Mouse (Mus musculus): Measurements from ENCODE around the gene Nxf2. TPM values are rescaled to one million over a fixed set of nuclear protein-coding genes. Genes with fewer than 3 reads are reported as not detected.
A peak's percentile ranks its signal among the peaks of the same experiment; 100 is the strongest.

Nxf2 gene
- polyA plus RNA-seq (2015; fragmentation: Nextera tagmentation; extraction: Ambion mirVana): 0.62 and 0.84 TPM in 2 replicates

DNA sequence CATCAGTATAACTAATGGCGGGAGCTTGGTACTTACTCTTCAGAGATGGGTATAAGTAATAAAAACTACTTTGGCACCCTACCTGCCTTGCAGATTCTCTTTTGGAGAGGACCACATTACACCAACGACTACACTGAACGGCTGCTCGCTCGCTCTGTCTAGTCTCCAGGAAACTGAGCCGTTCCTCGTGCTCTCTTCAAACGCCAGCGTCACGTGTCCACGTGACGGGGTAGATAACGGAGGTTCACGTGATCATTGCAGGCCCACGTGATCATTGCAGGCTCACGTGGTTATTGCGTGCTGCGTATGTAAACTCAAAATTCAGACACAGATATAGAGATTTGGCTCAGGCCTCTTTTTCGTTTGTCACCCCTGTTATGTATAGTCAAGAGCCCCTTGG is at the start of gene Nxf2:
Nxf2 (minus strand) TSS at position 209 of the 400 bp plus-strand sequence.
- 91% methylated on average over 19 of the region's 19 CpGs for WGBS
- peak within 1 kb of the TSS; percentile 46 for H3K4me2 ChIP-seq (replicated peaks)
- peak within 1 kb of the TSS; percentile 34 for H3K4me3 ChIP-seq (replicated peaks)
- ATAC-seq (ENCODE audit: insufficient number of reproducible peaks, low FRiP score, low TSS enrichment, low read depth): no peak
- H3K36me3 ChIP-seq: no peaks in the 10 kb centered on the region
- no peaks in the 10 kb centered on the region for H3K9me3 ChIP-seq (replicated peaks)
- peaks cover 3% of the 10 kb centered on the region; the same call in 1 of the 2 replicates for H3K27me3 ChIP-seq
- H3K4me1 ChIP-seq: no peaks in the 10 kb centered on the region
- no peak within 1 kb of the TSS for H3K9ac ChIP-seq
- no peak within 1 kb of the TSS for H3K27ac ChIP-seq (replicated peaks)

DNA sequence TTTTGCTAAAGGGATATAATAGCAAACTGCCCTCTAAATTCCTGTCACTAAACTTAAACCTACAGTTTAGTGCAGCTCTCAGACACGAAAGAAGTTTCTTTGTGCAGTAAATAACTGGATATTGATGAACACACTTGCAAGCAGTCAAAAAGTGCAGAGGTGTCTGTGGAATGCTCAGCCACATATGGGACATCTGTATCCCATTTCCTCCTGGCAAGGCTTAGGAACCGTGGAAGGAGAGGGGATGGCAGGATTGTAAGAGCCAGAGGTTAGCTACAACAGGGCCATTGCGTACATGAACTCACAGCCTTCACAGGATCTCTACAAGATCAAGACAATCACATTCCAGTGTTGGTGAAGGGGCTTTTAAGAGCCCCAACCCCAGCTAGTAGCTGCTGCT is 46.8 kb upstream of the Nxf2 start:
- Histone ChIP-seq H3K4me2 (replicated peaks) (no peak overlapping the region), H3K27ac (replicated peaks) (0 out of 2 replicates have a peak overlapping the region, but pooled peaks have one; percentile 17), H3K9ac (no peak overlapping the region), H3K4me3 (replicated peaks) (no peak overlapping the region), H3K27me3 (no peaks in the 10 kb centered on the region), H3K36me3 (no peaks in the 10 kb centered on the region), H3K4me1 (no peaks in the 10 kb centered on the region), H3K9me3 (replicated peaks) (no peaks in the 10 kb centered on the region)
- 31% methylated on average over 3 of the region's 3 CpGs for WGBS
- no peak for ATAC-seq (ENCODE audit: insufficient number of reproducible peaks, low FRiP score, low TSS enrichment, low read depth)

DNA sequence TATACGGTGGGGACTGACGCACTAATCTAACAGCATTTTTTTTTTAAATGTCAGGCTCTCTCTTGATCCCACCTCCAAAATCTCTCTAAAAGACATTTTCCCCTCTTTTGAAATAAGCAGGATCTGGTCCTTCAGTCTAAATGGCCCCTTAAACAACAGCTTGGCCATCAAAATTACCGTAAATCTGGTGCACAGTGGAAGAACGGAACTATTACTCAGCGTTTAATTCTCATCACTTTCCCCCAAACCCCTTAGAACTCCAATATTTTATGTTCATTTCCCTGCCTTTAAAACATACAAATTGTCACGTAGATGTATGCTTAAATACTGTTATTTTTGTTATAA is 44.9 kb upstream of the Nxf2 start:
- no peak overlapping the region for H3K9ac ChIP-seq
- ATAC-seq (ENCODE audit: insufficient number of reproducible peaks, low FRiP score, low TSS enrichment, low read depth): no peak
- peak overlapping the region; percentile 38 for H3K4me2 ChIP-seq (replicated peaks)
- H3K9me3 ChIP-seq (replicated peaks): no peaks in the 10 kb centered on the region
- WGBS: 36% methylated on average over 6 of the region's 6 CpGs
- no peaks in the 10 kb centered on the region for H3K27me3 ChIP-seq
- no peaks in the 10 kb centered on the region for H3K36me3 ChIP-seq
- no peak overlapping the region for H3K27ac ChIP-seq (replicated peaks)
- H3K4me1 ChIP-seq: no peaks in the 10 kb centered on the region
- peak overlapping the region; percentile 59 for H3K4me3 ChIP-seq (replicated peaks)

DNA sequence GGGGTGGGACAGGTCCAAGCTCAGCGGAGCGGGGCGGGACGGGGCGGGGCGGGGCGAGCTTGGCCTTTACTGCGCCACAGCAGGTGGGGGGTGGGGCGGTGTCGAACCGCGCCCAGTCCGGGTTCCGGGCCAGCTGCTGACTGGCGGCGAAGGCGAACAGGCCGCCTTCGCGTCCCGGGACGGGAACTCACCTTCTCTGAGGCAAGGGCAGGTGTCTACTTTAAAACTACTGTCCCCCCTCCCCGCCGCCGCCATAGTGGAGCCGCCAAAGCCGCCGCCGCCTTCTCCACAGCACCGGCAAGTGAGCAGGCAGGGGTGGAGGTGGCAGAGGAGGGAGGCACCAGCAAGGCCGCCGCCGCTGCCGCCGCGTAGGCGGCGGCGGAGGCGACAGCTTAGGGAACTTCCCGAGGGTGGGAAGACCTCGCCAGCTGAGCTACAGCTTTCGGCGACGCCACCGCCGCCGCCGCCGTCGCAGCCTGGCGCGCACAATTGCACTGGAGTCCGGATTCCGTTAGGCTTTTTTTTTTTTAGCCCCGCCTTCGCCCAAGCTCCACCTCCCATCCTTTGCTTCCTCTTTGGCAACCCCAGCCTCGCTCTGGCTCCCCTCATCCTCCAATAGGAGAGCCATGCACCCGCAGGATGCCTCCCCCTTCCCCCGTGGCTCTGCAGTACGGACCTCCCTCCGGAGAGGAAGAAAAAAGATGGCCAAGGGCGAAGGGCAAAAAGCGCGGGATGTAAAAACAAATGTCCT is 44.3 kb upstream of the Nxf2 start, which contains the start of gene Zmat1:
Zmat1 (minus strand) TSS at position 490 of the 751 bp plus-strand sequence.
- Histone ChIP-seq H3K36me3 (no peaks in the 10 kb centered on the region), H3K4me3 (replicated peaks) (peak within 1 kb of the TSS; percentile 59), H3K4me2 (replicated peaks) (peak within 1 kb of the TSS; percentile 38), H3K9ac (peak within 1 kb of the TSS; percentile 53; the same call in 1 of the 2 replicates), H3K4me1 (no peaks in the 10 kb centered on the region), H3K27ac (replicated peaks) (peak within 1 kb of the TSS; percentile 91), H3K27me3 (no peaks in the 10 kb centered on the region), H3K9me3 (replicated peaks) (no peaks in the 10 kb centered on the region)
- ATAC-seq (ENCODE audit: insufficient number of reproducible peaks, low FRiP score, low TSS enrichment, low read depth): peak; percentile 98
- WGBS: 19% methylated on average over 60 of the region's 65 CpGs

DNA sequence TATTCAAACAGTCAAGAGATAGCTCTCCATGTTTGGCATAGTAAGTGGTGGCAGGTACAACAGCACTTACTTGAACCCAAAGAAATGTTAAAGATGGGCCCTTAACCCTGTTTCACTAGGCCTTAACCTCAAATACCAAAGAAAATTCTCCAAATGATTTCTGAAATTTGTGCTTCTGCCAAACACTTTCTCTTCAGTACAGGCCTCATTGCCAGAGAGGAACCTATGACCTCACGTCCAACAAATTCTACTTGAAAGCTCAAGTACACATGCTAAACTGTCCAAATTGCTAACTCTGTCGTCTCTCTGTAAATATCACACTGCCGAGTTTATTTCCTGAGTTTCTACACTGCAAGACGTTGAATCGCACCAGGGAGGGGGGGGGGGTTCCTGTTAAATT is 43.5 kb upstream of the Nxf2 start:
- WGBS: 24% methylated on average over 5 of the region's 5 CpGs
- ATAC-seq (ENCODE audit: insufficient number of reproducible peaks, low FRiP score, low TSS enrichment, low read depth): no peak

DNA sequence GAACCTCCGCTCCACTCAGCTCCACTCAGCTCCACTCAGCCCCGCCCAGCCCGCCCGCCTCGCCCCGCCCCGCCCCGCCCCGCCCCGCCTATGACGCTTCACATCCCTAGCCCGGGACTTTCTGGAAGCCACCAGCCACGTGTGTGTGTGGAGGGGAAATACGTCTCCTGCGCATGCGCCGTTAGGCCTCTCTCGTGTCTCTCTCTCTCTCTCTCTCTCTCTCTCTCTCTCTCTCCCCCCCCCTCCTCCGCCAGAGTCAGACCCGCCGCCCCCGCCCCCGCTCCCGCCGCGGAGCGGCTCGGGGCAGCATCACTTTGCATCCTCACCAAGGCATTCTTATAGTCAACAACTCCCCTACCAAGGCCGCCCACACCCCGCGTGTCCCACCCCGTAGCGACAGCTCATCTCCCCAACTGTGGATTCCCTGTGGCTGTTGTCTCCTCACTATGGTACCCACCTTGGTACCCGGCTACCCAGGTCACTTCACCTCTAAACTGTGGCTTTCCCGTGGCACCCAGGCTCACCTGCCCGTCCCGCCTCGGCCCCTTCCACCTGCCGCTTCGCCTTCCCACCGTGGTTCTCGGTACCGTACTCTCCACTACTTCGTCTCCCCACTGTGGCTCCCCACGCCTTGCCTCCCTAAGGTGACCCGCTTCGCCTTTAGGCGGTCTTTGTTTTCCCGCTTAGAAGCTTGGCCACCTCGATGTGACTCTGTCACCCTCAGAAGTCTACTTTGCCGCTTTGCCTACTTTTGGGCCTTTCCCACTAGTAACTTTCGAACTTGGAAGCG is 1.1 kb downstream of the Nxf2 start:
- peak overlapping the region; percentile 34 for H3K4me3 ChIP-seq (replicated peaks)
- peak; percentile 80 for ATAC-seq (ENCODE audit: insufficient number of reproducible peaks, low FRiP score, low TSS enrichment, low read depth)
- peak overlapping the region; percentile 46 for H3K4me2 ChIP-seq (replicated peaks)
- no peaks in the 10 kb centered on the region for H3K9me3 ChIP-seq (replicated peaks)
- H3K27ac ChIP-seq (replicated peaks): no peak overlapping the region
- no peak overlapping the region for H3K9ac ChIP-seq
- WGBS: 54% methylated on average over 36 of the region's 53 CpGs
- no peaks in the 10 kb centered on the region for H3K36me3 ChIP-seq
- H3K4me1 ChIP-seq: no peaks in the 10 kb centered on the region
- 0 out of 2 replicates have a peak, but pooled peaks cover 3% of the 10 kb centered on the region for H3K27me3 ChIP-seq

More for the DNA sequence above, 43.5 kb upstream of the Nxf2 start:
- Histone ChIP-seq H3K4me1 (no peaks in the 10 kb centered on the region), H3K4me2 (replicated peaks) (peak overlapping the region; percentile 38), H3K9me3 (replicated peaks) (no peaks in the 10 kb centered on the region), H3K9ac (no peak overlapping the region), H3K36me3 (no peaks in the 10 kb centered on the region), H3K27me3 (no peaks in the 10 kb centered on the region), H3K27ac (replicated peaks) (no peak overlapping the region), H3K4me3 (replicated peaks) (peak overlapping the region; percentile 59)

DNA sequence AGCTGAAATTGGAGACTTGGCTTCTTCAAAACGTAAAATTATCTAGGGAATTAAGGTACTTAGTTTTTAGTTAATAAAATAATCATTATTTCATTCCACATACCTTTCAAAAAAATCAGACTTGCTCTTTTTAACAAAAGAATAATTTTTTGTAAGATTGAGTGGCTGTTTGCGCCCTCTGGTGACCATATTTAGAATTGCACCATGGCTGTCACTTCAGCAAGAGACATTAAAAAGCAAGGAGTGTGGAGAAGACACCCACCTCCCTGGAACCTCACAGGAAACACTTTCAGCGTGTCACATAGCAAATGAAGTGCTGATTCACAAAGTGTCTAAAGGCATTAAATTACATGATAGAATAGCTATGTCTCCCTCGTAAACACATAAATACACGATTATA is 34.2 kb downstream of the Nxf2 start:
- H3K9ac ChIP-seq: no peak overlapping the region
- no peak for ATAC-seq (ENCODE audit: insufficient number of reproducible peaks, low FRiP score, low TSS enrichment, low read depth)
- no peaks in the 10 kb centered on the region for H3K9me3 ChIP-seq (replicated peaks)
- H3K4me3 ChIP-seq (replicated peaks): no peak overlapping the region
- no peaks in the 10 kb centered on the region for H3K4me1 ChIP-seq
- 33% methylated on average over 5 of the region's 5 CpGs for WGBS
- H3K4me2 ChIP-seq (replicated peaks): no peak overlapping the region
- H3K27ac ChIP-seq (replicated peaks): no peak overlapping the region
- 0 out of 2 replicates have a peak, but pooled peaks cover 2% of the 10 kb centered on the region for H3K27me3 ChIP-seq
- no peaks in the 10 kb centered on the region for H3K36me3 ChIP-seq

DNA sequence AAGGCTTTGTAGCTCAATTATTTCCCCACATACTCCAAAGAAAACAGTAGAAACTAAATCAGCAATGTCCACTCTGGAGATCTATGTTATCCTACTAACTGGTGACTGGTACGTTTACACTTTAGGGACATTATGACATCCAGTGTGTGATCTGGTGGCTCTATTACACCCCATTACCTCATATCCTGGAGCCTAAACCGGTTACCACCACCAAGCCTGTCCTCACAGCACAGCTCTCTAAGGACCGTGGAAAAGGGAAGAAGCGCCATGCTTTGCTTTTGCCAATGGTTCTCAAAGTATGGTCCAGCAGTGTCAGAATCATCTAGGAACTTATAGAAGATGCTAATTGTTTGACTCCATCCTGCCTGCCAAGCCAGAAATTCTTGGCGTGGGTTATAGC is 34.6 kb downstream of the Nxf2 start:
- Histone ChIP-seq H3K36me3 (no peaks in the 10 kb centered on the region), H3K27me3 (0 out of 2 replicates have a peak, but pooled peaks cover 2% of the 10 kb centered on the region), H3K9me3 (replicated peaks) (no peaks in the 10 kb centered on the region), H3K9ac (no peak overlapping the region), H3K27ac (replicated peaks) (no peak overlapping the region), H3K4me2 (replicated peaks) (no peak overlapping the region), H3K4me3 (replicated peaks) (no peak overlapping the region), H3K4me1 (no peaks in the 10 kb centered on the region)
- WGBS: 71% methylated on average over 5 of the region's 5 CpGs
- no peak for ATAC-seq (ENCODE audit: insufficient number of reproducible peaks, low FRiP score, low TSS enrichment, low read depth)

DNA sequence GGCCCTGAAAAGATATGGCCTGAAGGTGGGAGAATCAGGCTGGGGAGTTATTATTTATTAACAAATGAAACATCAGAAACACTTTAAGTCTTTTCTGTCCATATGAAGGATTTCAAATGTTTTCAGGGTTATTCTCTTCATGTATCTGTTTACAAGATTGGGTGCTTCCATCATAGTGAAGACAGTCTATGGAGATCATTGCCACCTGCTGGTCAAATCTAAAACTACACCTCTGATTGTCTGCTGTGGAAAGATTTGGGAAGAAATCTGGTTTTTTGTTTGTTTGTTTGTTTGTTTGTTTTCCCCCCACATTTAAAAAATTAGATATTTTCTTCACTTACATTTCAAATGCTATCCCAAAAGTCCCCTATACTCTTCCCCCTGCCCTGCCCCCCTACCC is 39.5 kb downstream of the Nxf2 start:
- H3K4me1 ChIP-seq: no peaks in the 10 kb centered on the region
- no peak overlapping the region for H3K4me2 ChIP-seq (replicated peaks)
- H3K9ac ChIP-seq: no peak overlapping the region
- H3K27ac ChIP-seq (replicated peaks): no peak overlapping the region
- no peak for ATAC-seq (ENCODE audit: insufficient number of reproducible peaks, low FRiP score, low TSS enrichment, low read depth)
- 0 out of 2 replicates have a peak, but pooled peaks cover 2% of the 10 kb centered on the region for H3K27me3 ChIP-seq
- H3K9me3 ChIP-seq (replicated peaks): no peaks in the 10 kb centered on the region
- no peaks in the 10 kb centered on the region for H3K36me3 ChIP-seq
- H3K4me3 ChIP-seq (replicated peaks): no peak overlapping the region

DNA sequence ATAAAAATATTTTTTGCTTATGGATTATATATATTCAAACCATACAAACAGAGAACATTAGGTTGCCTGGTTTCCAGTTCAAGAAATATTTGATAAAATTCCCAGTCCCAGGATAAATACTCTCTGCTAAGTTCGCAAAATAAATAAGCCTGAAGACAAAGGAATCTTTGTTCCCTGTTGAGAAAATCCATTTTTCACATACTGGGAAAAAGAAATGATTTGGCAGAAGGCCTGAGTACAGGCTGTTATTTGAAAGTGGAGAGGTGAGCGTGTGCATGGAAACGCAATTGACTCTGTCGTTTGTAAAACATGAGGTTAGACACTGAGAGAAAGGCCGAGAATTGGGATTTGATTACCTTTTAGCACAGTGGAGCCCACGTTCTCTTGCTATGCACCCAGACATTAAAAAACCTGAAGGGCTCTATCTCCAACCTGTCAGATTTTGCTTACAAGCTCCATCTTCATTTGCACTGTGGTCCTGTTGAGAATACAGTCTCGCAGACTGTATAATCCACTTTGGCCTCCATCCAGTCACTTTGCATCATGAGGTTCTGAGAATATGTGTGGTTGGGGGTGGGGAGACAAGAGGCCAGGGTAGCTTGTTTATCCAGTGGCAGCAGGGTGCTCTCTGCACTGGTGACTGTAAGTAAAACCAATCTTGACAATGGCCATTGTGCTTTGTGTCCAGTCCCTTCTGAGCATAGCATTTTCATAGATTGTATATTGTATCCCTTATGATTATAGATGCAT is 40.7 kb downstream of the Nxf2 start:
- Histone ChIP-seq H3K4me1 (no peaks in the 10 kb centered on the region), H3K27me3 (peaks cover 5% of the 10 kb centered on the region; the same call in 1 of the 2 replicates), H3K9ac (no peak overlapping the region), H3K36me3 (no peaks in the 10 kb centered on the region), H3K27ac (replicated peaks) (no peak overlapping the region), H3K4me3 (replicated peaks) (no peak overlapping the region), H3K4me2 (replicated peaks) (no peak overlapping the region), H3K9me3 (replicated peaks) (no peaks in the 10 kb centered on the region)
- WGBS: 64% methylated on average over 7 of the region's 7 CpGs
- ATAC-seq (ENCODE audit: insufficient number of reproducible peaks, low FRiP score, low TSS enrichment, low read depth): no peak

DNA sequence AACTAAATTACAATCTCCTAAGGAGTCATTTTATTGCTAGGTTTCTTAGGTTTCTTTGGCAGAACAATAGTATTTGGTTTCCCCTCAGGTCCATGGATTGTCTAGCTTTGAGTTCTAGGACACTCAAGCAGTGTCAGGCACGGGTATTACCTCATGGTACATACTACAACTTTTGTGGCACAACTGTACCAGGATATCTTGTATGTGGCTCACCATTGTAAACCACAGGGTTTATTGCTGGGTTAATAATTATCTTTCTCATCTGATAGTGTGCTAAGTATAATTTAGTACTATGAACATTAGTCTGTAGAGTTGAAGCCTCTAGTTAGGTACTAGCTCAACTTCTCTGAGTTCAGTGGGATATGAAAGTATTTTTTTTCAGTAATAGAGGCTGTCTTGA is 45.3 kb downstream of the Nxf2 start:
- Histone ChIP-seq H3K9me3 (replicated peaks) (no peaks in the 10 kb centered on the region), H3K27ac (replicated peaks) (no peak overlapping the region), H3K4me3 (replicated peaks) (no peak overlapping the region), H3K36me3 (no peaks in the 10 kb centered on the region), H3K4me1 (no peaks in the 10 kb centered on the region), H3K9ac (no peak overlapping the region), H3K4me2 (replicated peaks) (no peak overlapping the region), H3K27me3 (peaks cover 3% of the 10 kb centered on the region; the same call in 1 of the 2 replicates)
- 52% methylated on average over 1 of the region's 1 CpGs for WGBS
- ATAC-seq (ENCODE audit: insufficient number of reproducible peaks, low FRiP score, low TSS enrichment, low read depth): no peak

Data from embryonic facial prominence, embryonic 15.5 days (tissue).